Mouse (Mus musculus): ENCODE results near the gene Eno1.

- TF ChIP-seq POLR2A (IDR thresholded peaks at IDR 0.05; ENCODE audit: low read depth, low read length) (no peak), CTCF (IDR thresholded peaks at IDR 0.05; ENCODE audit: extremely low read depth, insufficient read depth, insufficient read length, insufficient replicate concordance) (no peak)
Measured at GRCm38 (mm10) chr4:150250549-150251422, 14.3 kb downstream of the Eno1 start.
